Mouse (Mus musculus) embryonic facial prominence, embryonic 10.5 days (tissue): ENCODE measurements around the gene 1700029H14Rik. TPM values are rescaled to one million over a fixed set of nuclear protein-coding genes. Genes with fewer than 3 reads are reported as not detected.

Source experiments
- DNase-seq: peaks from one replicate; pipeline ENCODE4 v3.0.0-alpha.2; 2017; ENCODE audit warnings: low spot score
- H3K27ac ChIP-seq: fragments of 300-500 bp; sonication (generic); replicated peaks from 2 replicates; pipeline ENCODE4 v1.5.1; 2016; ENCODE audit warnings: mild to moderate bottlenecking
- H3K27me3 ChIP-seq: fragments of 300-500 bp; sonication (generic); replicated peaks from 2 replicates; pipeline ENCODE4 v1.6.1; 2016; ENCODE audit warnings: low read depth, mild to moderate bottlenecking; ENCODE audit not compliant: poor library complexity, severe bottlenecking
- H3K36me3 ChIP-seq: fragments of 300-500 bp; sonication (generic); replicated peaks from 2 replicates; pipeline ENCODE4 v1.6.1; 2016; ENCODE audit warnings: mild to moderate bottlenecking, moderate library complexity
- H3K4me1 ChIP-seq: fragments of 300-500 bp; sonication (generic); 2 replicates; pipeline ENCODE4 v1.6.1; 2016
- H3K4me3 ChIP-seq: fragments of 300-500 bp; sonication (generic); 2 replicates; pipeline ENCODE4 v1.5.1; 2016; ENCODE audit warnings: mild to moderate bottlenecking, moderate library complexity
- H3K9me3 ChIP-seq: fragments of 300-500 bp; sonication (generic); 2 replicates; pipeline ENCODE4 v1.6.1; 2016; ENCODE audit warnings: mild to moderate bottlenecking
- WGBS: fragments of 180-500 bp; shearing (Covaris S2); methylation state at CpG from one replicate; pipeline ENCODE4 v1.1.7; 2016; 5-methylcytosine and 5-hydroxymethylcytosine counted together
- polyA plus RNA-seq: library from polyadenylated mRNA; unstranded; fragments of >200 nt; fragmentation: Nextera tagmentation; extraction: Ambion mirVana; gene quantifications from 2 replicates; pipeline ENCODE4 v1.2.1, GENCODE M21; 2016

1700029H14Rik gene
- polyA plus RNA-seq, 1 experiment from 2014 or later = not detected

DNA sequence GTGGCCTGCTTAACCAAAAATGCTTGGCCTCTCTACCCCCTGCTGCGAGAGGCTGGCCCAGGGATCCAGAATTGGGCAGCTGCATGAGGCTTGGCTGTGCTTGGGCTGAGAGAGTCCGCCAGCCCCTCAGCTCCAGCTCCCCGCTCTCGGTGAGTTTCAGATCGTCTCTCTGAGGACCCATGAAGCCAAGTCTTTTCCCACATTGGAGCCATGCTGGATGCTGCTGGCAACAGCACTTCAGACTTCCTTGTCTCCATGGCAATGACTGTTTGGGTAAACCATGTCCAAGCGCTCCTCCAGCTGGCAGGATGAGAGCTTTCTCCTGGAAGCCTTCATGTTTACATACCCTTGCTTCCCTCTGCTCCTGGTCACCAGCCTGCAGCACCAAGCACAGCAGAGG lies 23.4 kb downstream of the 1700029H14Rik start:
- no peaks in the 10 kb centered on the region for H3K36me3 ChIP-seq
- no peak overlapping the region for H3K4me3 ChIP-seq
- 80% methylated on average over 6 of the region's 6 CpGs for WGBS
- no peaks in the 10 kb centered on the region for H3K9me3 ChIP-seq
- DNase-seq = no peak
- H3K4me1 ChIP-seq = no peaks in the 10 kb centered on the region
- no peaks in the 10 kb centered on the region for H3K27me3 ChIP-seq
- no peak overlapping the region for H3K27ac ChIP-seq

DNA sequence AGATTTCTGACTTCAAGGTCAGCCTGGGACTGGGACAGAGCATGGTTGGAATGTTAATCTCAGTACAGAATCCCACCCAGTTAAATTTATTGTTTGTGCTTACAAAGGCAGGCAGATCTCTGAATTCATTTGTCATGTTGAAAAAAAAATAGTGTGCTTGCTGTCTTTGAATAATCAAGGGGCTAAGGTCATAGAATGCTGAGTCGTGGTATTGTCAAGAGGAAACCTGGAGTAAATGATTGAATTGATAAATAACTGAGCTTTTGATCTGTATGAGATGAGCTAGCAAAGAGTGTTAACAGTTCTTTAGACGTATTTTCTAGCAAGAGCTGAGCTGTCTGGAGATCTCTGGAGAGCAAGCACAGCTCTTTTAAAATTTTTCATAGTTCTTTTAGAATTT lies 25.2 kb downstream of the 1700029H14Rik start:
- H3K27me3 ChIP-seq = no peaks in the 10 kb centered on the region
- H3K4me3 ChIP-seq = no peak overlapping the region
- no peaks in the 10 kb centered on the region for H3K4me1 ChIP-seq
- WGBS = 74% methylated on average over 2 of the region's 2 CpGs
- H3K9me3 ChIP-seq = no peaks in the 10 kb centered on the region
- no peaks in the 10 kb centered on the region for H3K36me3 ChIP-seq
- no peak for DNase-seq
- H3K27ac ChIP-seq = no peak overlapping the region

DNA sequence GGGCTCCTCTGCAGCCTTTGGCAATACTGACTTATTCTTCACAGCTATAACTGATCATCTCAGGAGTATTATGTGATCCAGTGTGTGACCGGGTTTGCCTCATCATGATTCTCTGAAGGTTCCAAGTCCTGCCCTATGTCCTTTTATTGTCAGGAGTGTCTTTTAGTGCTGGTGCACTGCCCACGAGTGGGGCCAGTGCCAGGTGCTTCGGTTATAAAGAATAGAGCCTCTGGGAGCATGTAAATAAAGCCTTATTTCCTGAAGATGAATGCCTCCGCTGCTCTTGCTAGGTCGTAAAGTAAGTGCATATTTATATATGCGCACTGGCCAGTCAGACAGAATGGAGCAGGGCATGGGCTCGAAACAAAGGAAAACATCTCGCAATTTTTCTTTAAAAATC lies 29.1 kb downstream of the 1700029H14Rik start:
- H3K4me1 ChIP-seq = peaks cover 8% of the 10 kb centered on the region
- WGBS = 91% methylated on average over 8 of the region's 8 CpGs
- no peaks in the 10 kb centered on the region for H3K27me3 ChIP-seq
- DNase-seq = no peak
- H3K9me3 ChIP-seq = no peaks in the 10 kb centered on the region
- no peak overlapping the region for H3K4me3 ChIP-seq
- no peak overlapping the region for H3K27ac ChIP-seq
- H3K36me3 ChIP-seq = no peaks in the 10 kb centered on the region

DNA sequence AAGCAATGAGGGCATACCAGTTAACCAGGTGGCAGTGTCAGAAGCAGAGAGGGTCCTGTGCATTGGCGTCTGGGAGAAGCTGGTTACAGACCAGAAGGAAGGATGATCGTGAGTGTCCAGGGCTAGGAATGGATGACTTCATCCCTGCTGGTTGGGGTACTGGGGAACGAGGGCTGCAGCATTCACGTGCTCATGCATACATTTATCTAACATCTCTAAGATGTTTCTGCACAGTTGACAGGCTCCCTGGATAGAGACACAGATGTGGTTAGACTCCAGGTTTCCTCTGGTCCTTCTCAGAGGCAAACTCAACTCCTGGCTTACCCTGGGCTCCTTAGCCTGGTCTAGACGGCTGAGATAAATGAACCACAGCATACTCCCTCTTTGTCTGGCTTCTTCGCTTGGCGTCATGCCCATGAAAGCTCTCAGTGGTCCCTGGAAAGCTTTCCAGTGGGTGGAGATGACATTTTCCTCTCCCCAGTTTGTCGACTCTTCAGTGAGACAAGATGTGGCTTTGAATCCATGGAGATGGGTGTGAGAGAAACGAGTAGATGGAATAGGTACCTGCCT lies 30.6 kb downstream of the 1700029H14Rik start:
- H3K4me1 ChIP-seq = peaks cover 8% of the 10 kb centered on the region
- DNase-seq = no peak

DNA sequence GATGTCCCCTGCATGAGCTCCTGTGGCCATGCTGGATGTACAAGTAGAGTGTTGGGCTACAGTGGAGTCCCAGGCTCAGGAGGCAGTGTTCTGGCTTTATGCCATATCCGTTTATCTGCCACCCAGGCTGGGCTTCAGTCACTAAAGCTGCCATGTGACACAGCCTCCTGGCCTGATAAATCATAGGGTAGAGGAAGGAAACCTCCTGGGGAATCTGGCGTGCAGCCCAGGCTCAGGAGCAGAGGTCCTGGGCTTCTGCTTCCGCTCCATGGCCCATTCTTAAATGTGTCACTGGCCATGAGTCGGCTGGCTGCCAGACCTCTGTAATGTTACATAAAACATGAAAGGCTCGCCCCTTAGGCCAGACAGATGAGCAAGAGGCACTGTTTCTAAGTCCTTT lies 31.3 kb downstream of the 1700029H14Rik start:
- no peak overlapping the region for H3K27ac ChIP-seq
- H3K4me3 ChIP-seq = no peak overlapping the region
- peaks cover 8% of the 10 kb centered on the region for H3K4me1 ChIP-seq
- no peaks in the 10 kb centered on the region for H3K36me3 ChIP-seq
- peaks cover 6% of the 10 kb centered on the region; the same call in 1 of the 2 replicates for H3K9me3 ChIP-seq
- no peak for DNase-seq
- WGBS = 78% methylated on average over 5 of the region's 5 CpGs
- H3K27me3 ChIP-seq = no peaks in the 10 kb centered on the region

More for the DNA sequence above, 30.6 kb downstream of the 1700029H14Rik start:
- no peaks in the 10 kb centered on the region for H3K36me3 ChIP-seq
- peaks cover 6% of the 10 kb centered on the region; the same call in 1 of the 2 replicates for H3K9me3 ChIP-seq
- H3K27me3 ChIP-seq = no peaks in the 10 kb centered on the region
- no peak overlapping the region for H3K27ac ChIP-seq
- H3K4me3 ChIP-seq = no peak overlapping the region
- WGBS = 82% methylated on average over 9 of the region's 9 CpGs

DNA sequence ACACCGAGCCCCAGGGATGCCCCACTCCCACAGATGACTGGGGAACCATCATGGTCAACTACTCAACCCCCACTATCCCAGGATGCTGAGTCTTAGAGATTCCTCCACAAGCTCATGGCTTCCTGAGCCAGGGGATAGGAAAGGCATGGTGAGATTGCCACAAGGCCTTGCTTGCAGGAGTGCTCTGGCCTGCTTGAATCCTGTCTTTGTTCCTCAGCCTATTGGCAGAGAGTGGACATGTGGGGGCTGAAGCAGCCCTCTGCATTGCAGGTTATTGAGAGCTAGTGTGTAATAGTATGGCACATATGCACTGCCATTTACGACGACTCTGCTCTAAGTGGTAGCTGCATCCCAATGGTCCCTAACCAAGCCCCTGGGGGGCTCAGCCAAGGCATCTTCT lies 31.9 kb downstream of the 1700029H14Rik start:
- 86% methylated on average over 3 of the region's 3 CpGs for WGBS
- Histone ChIP-seq H3K27ac (no peak overlapping the region), H3K27me3 (no peaks in the 10 kb centered on the region), H3K9me3 (peaks cover 6% of the 10 kb centered on the region; the same call in 1 of the 2 replicates), H3K4me1 (peaks cover 8% of the 10 kb centered on the region), H3K36me3 (no peaks in the 10 kb centered on the region), H3K4me3 (no peak overlapping the region)
- no peak for DNase-seq

DNA sequence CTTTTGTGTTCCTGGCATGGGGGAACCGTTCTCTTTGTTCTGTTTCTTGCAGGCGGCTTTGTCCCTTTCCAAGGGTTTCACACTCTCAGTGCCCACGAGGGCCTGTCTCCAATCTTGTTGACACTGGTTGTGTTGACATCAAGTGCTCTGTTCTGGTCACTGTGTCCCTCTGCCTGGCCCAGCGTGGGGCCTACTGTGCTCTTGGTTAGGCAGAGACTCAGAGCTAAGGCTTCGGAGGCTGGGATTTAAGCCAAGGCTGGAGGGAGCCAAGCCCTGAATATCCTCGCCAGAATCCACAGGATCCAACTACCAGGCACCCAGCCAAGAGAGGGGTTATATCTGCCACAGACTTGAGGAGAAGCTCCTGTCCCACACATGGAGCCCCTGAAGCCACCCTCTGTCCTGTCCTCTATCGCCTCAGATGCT lies 32.4 kb downstream of the 1700029H14Rik start:
- H3K27me3 ChIP-seq = no peaks in the 10 kb centered on the region
- H3K36me3 ChIP-seq = no peaks in the 10 kb centered on the region
- DNase-seq = no peak
- H3K27ac ChIP-seq = no peak overlapping the region
- 82% methylated on average over 7 of the region's 7 CpGs for WGBS
- peaks cover 6% of the 10 kb centered on the region; the same call in 1 of the 2 replicates for H3K9me3 ChIP-seq
- H3K4me3 ChIP-seq = no peak overlapping the region
- H3K4me1 ChIP-seq = peaks cover 8% of the 10 kb centered on the region

DNA sequence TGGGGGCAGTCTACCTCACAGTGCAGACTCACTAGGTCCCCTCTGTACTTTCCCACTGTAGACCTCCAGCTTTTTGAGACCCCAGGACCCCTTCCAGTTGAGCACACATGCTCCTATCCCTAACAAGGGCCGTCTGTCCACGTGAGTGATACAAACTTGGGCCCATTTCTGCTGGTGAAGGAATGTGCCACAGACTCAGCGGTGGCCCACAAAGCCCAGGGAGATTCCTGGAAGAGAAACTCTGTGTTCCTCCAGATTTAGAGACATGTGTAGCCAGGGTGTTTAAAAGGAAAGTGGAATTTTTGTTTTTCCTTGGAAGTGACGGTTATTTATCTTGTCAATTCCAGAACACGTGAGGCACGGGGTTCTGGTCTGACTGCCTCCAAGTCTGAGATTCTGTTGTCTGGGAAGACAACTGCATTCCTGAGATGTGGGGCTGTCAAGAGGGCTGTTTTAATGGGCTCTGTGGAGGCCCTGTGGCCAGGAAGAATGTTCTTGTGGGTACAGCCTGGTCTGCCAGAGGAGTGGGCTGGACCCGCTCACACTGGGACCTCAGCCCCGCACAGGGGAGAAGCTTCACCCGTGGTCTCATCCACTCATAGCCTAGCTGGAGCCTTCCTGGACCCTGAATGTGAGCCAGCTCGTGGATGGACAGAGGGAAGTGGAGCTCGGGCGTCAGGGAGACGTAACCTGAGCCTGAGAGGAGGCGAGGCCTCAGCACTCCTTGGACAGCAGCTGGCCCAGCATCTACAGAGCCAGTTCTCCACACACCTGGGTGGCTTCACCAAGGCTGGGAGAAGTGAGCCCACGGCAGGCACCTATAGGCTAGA lies 33.0 kb downstream of the 1700029H14Rik start:
- Histone ChIP-seq H3K4me3 (no peak overlapping the region), H3K36me3 (no peaks in the 10 kb centered on the region), H3K27me3 (no peaks in the 10 kb centered on the region), H3K4me1 (peaks cover 8% of the 10 kb centered on the region), H3K27ac (peak overlapping the region; percentile 44), H3K9me3 (peaks cover 6% of the 10 kb centered on the region; the same call in 1 of the 2 replicates)
- no peak for DNase-seq
- WGBS = 64% methylated on average over 15 of the region's 15 CpGs

DNA sequence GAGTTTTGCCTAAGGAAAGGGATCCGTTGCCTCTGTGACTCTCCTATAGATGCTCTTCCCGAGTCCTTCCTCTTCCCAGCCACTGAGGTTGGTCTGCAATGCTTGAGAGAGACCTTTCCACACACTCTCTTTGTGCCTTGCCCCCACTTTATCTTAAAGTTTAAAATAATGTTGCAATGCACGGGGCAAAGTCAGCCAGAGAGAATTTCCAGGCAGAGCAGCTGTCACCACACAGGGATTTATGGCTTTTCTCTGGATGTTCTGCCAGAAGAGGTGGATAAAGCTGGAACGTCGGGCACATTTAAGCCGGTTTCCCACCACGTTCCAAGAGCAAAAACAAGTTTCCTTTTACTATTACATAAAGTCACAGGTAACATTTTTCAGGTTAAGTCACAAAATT lies 40.9 kb downstream of the 1700029H14Rik start:
- Histone ChIP-seq H3K4me3 (no peak overlapping the region), H3K4me1 (no peaks in the 10 kb centered on the region), H3K27me3 (no peaks in the 10 kb centered on the region), H3K27ac (no peak overlapping the region), H3K9me3 (no peaks in the 10 kb centered on the region), H3K36me3 (no peaks in the 10 kb centered on the region)
- 75% methylated on average over 7 of the region's 7 CpGs for WGBS
- no peak for DNase-seq

DNA sequence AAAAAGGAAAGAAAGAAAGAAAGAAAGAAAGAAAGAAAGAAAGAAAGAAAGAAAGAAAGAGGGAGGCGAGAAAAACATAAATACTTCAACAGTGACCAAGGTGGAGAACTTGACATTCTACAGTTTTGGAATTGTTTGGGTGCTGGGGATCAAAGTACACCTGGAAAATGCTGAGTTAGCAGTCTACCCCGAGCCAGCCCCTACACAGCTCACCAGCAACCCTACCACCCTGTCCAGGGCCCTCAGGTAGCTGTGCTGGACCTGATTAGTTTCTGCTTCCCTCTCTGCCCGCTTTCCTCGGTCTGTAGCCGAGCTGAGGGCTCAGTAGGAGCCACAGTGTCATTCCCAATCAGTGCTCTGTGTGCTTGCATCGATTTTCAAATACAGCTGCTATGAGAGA lies 41.9 kb downstream of the 1700029H14Rik start:
- no peaks in the 10 kb centered on the region for H3K36me3 ChIP-seq
- H3K4me1 ChIP-seq = no peaks in the 10 kb centered on the region
- H3K27ac ChIP-seq = no peak overlapping the region
- DNase-seq = no peak
- no peak overlapping the region for H3K4me3 ChIP-seq
- 68% methylated on average over 6 of the region's 6 CpGs for WGBS
- H3K9me3 ChIP-seq = no peaks in the 10 kb centered on the region
- H3K27me3 ChIP-seq = no peaks in the 10 kb centered on the region

DNA sequence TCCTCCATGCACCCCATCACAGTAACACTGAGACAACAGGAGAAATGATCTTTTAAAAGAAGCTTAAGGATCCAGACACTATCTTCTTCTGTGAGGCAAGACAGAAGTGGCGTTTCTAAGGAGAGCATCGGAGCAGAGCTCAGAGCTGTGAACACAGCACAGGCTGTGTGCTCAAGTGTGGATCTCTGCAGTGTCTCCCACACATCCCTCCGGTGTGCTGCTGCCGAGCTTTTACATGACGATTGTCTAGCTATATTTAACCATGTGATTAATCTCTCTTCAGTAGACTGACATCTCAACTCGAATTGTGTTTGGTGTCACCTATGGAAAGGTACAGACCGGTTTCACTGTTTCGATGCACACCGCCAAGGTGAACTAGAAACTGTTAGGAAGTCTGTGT lies 42.8 kb downstream of the 1700029H14Rik start:
- H3K4me1 ChIP-seq = no peaks in the 10 kb centered on the region
- H3K4me3 ChIP-seq = no peak overlapping the region
- WGBS = 90% methylated on average over 9 of the region's 9 CpGs
- DNase-seq = no peak
- H3K27ac ChIP-seq = no peak overlapping the region
- H3K36me3 ChIP-seq = no peaks in the 10 kb centered on the region
- H3K27me3 ChIP-seq = no peaks in the 10 kb centered on the region
- H3K9me3 ChIP-seq = no peaks in the 10 kb centered on the region

DNA sequence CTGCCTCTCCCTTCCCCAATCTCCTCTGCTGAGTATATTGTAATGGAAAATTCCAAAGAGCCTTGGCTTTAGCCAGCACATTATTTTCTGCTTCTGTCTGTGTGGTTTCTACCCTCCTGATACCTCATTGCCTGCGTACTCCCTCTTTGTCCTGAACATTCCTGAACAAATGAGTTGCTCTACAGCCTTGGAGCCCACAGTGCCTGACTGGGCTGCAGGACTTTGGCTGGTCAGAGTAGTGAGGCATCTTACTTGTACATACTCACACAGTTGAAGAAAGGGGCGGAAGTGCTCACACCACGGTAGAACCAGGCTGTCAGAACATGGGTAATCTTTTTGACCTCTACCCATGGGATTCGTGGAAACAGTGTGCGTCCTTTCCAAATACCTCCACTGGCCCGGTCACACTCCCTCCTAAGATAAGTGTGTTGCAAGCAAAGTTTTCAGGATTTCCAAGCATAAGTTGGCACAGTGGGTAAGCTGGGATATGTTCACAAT lies 44.9 kb downstream of the 1700029H14Rik start:
- H3K4me3 ChIP-seq = no peak overlapping the region
- no peaks in the 10 kb centered on the region for H3K9me3 ChIP-seq
- H3K27ac ChIP-seq = no peak overlapping the region
- DNase-seq = no peak
- H3K36me3 ChIP-seq = no peaks in the 10 kb centered on the region
- H3K4me1 ChIP-seq = no peaks in the 10 kb centered on the region
- no peaks in the 10 kb centered on the region for H3K27me3 ChIP-seq
- WGBS = 92% methylated on average over 6 of the region's 6 CpGs

DNA sequence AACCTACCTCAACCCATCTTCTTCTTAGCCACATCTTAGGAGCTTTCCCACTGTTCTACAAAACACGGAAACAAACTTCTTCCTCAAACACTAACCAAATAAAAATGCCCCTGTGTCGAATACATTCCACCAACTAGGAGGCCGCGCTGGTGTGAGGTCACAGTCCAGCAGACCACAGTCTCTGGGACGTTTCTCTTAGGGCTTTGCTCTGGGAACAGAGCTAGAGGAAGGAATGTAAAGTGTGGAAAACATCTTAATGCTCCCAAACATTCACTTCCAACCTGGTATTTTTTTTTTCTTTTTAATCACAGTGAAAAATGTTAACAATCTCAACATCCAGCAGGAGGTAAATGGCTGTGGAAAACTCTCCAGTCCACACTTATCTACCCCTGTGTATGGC lies 45.5 kb downstream of the 1700029H14Rik start:
- H3K9me3 ChIP-seq = no peaks in the 10 kb centered on the region
- H3K27me3 ChIP-seq = no peaks in the 10 kb centered on the region
- WGBS = 89% methylated on average over 5 of the region's 5 CpGs
- H3K4me1 ChIP-seq = no peaks in the 10 kb centered on the region
- no peak for DNase-seq
- H3K4me3 ChIP-seq = no peak overlapping the region
- H3K27ac ChIP-seq = no peak overlapping the region
- H3K36me3 ChIP-seq = no peaks in the 10 kb centered on the region
